Mouse (Mus musculus): ENCODE results near the gene Hhat.

- TF ChIP-seq CTCF (conservative IDR thresholded peaks at IDR 0.05; ENCODE audit: low read length) (no peak), NANOG (IDR thresholded peaks at IDR 0.05; ENCODE audit: borderline replicate concordance, low read length) (no peak)
Observed at GRCm38 (mm10) chr1:192778206-192778605, 7.2 kb upstream of the Hhat start.

Data from E14TG2a.4 (cell line).